Mouse (Mus musculus) layer of hippocampus, postnatal 10 days (tissue): ENCODE measurements around the gene Colq. TPM values are rescaled to one million over a fixed set of nuclear protein-coding genes. Genes with fewer than 3 reads are reported as not detected.

Source experiments
- total RNA-seq, 2 experiments: library from RNA; stranded (reverse); gene quantifications; 2 replicates each; pipeline ENCODE4 v1.2.3; 2021

Gene Colq
- total RNA-seq, 2 experiments from 2014 or later, result 0.23 to 0.33 TPM

Other genes starting within 250 kb of the Colq start
- gene Sh3bp5, start 155.3 kb downstream of the Colq start, total RNA-seq, result 100 to 1,000 TPM; 120 to 125 TPM
- gene Eaf1, start 96.9 kb downstream of the Colq start, total RNA-seq, result 10 to 100 TPM; 16.1 to 19.1 TPM
- 10 to 100 TPM; 26.7 to 29.4 TPM for gene Mettl6, start 96.3 kb downstream of the Colq start, total RNA-seq
- not detected for gene Gm49387, start 49.5 kb upstream of the Colq start, total RNA-seq
- 10 to 100 TPM; 11.8 to 11.9 TPM for gene Btd, start 49.7 kb upstream of the Colq start, total RNA-seq
- gene Hacl1, start 49.9 kb upstream of the Colq start, total RNA-seq, result 1 to 10 TPM; 8.9 TPM
- 10 to 100 TPM; 57.7 to 63.9 TPM for gene Ankrd28, start 239.3 kb upstream of the Colq start, total RNA-seq